Mouse (Mus musculus) ovary, postnatal 14 days (tissue): ENCODE results near the gene Dsel.

Experiments
- DNase-seq: peaks from one replicate; pipeline ENCODE4 v3.0.0; 2022; ENCODE audit warnings: low spot score

Dsel gene

GRCm38 (mm10) chr1:111864779-111865165 lies at the start of gene Dsel:
Gene Dsel, minus strand, starts transcription at chr1:111864918.
- peak; percentile 92 for DNase-seq

- no peak for DNase-seq
These were observed 46.7 kb upstream of the Dsel start for GRCm38 (mm10) chr1:111911424-111911823.

DNA sequence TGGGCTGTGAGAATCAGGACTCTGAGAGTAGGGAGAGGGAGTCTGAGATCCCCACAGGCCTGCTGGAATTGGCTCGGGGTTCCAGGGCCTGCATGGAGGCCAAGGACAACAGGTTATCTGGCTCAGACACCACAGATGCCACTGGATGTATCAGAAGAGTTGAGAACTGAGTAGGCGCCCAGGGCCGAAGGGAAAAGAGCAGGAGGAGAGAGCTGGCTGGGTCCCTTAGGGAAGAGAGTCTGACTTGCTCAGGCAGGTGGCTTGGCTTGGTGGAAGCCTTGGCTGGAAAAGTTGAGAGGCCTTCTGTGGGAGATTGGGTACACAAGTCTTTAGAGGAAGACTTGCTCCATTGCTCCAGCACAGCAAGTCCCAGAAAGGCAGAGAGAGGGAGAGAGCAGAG lies 18.6 kb upstream of the Dsel start:
- no peak for DNase-seq

GRCm38 (mm10) chr1:111875784-111876183 lies 11.1 kb upstream of the Dsel start:
- DNase-seq: no peak

- no peak for DNase-seq
These were observed 8.5 kb upstream of the Dsel start for GRCm38 (mm10) chr1:111873196-111873595.

DNA sequence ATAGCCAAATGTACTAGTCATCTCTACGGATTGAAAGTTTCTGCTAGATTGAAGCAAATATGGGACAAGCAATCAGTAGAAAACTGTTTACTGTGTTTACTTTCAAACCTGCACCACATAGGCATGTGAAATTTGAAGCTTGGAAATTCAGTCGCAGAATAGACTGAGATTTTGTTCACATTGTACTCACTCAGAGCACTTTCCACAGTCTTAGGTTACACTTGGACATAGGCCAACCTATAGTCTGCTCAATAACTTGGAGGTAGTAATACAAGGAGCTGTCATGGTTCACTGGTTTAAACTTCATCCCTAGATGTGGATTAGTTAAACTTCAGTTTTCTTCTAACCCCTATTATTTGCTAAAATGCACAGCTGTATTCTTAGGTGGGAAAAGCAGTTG lies 749 bp upstream of the Dsel start:
- no peak for DNase-seq

- DNase-seq: peak; percentile 62
These were observed 497 bp downstream of the Dsel start for GRCm38 (mm10) chr1:111864063-111864778.

DNA sequence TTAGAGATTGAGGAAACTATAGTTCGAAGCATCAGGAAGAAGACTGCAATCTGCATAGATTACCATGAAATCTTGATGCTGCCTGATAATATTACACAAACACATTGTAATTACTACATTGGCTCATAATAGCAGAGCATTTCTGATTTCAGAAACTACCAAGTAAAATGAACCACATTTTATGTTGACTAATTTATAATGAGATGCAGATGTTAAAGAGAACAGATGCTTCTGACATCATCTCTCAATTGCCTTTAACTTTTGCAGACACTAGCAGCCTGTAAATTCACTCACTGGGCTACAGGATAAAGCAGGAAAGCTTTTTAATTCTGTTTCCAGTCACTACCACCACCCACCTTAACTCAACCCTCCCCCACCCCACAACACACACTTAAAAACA lies 6.9 kb downstream of the Dsel start:
- no peak for DNase-seq

DNA sequence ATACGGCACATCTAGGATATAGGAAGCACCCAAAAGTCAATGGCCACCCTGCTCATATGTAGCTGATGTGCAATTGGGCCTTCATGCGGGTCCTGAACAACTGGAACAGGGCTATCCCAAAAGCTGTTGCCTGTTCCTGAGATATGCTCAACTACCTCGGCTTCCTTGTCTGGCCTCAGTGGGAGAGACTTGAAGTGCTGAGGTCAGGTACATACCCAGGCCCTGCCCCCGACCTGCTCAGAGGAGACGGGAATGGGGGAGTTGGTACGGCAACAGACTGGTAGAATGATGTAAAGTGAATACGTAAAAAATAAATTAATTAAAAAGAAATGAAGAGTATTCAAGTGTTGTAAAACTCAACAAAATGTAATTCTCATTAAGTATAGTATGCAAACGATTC lies 12.3 kb downstream of the Dsel start:
- no peak for DNase-seq

GRCm38 (mm10) chr1:111833583-111834225 lies 31.0 kb downstream of the Dsel start:
- DNase-seq: no peak
